Mouse (Mus musculus) spleen, adult 2 months (tissue): Measurements from ENCODE around the gene Vash2.

Experiments
- CTCF ChIP-seq: fragments of 200-500 bp; IDR thresholded peaks from 2 replicates; pipeline ENCODE4 v1.5.1; 2011; ENCODE audit warnings: mild to moderate bottlenecking, inconsistent platforms; ENCODE audit not compliant: insufficient read depth, insufficient read length, insufficient replicate concordance; ENCODE audit errors: extremely low read depth
- POLR2A ChIP-seq: fragments of 200-500 bp; IDR thresholded peaks from 2 replicates; pipeline ENCODE4 v1.6.1; 2011; ENCODE audit warnings: low read depth, low read length, inconsistent platforms

- TF ChIP-seq CTCF (no peak), POLR2A (no peak)
Observed at GRCm38 (mm10) chr1:190976887-190977573, 2.1 kb downstream of the Vash2 start.
